Mouse (Mus musculus) cortical plate, adult 2 months (tissue): Measurements from ENCODE around the gene Rxfp2.

Experiments used
- CTCF ChIP-seq: fragments of 200-500 bp; IDR thresholded peaks from 2 replicates; pipeline ENCODE4 v1.5.1; 2011; ENCODE audit warnings: mild to moderate bottlenecking, control low read depth, low read length; ENCODE audit not compliant: insufficient read depth; ENCODE audit errors: extremely low read depth
- POLR2A ChIP-seq: fragments of 200-500 bp; IDR thresholded peaks from 2 replicates; pipeline ENCODE4 v1.6.1; 2011; ENCODE audit warnings: mild to moderate bottlenecking, low read length, control low read depth; ENCODE audit not compliant: insufficient read depth; ENCODE audit errors: extremely low read depth

- TF ChIP-seq POLR2A = no peak
- no peak for TF ChIP-seq CTCF
These were observed 17.8 kb downstream of the Rxfp2 start for GRCm38 (mm10) chr5:150036286-150036685.
